Mouse (Mus musculus): ENCODE measurements around the gene Hmg20a. TPM values are rescaled to one million over a fixed set of nuclear protein-coding genes. Genes with fewer than 3 reads are reported as not detected.
A peak's percentile ranks its signal among the peaks of the same experiment; 100 is the strongest.

Gene Hmg20a
- polyA plus RNA-seq, 1 experiment from 2014 or later = 12.9 TPM

- Histone ChIP-seq H3K27me3 (replicated peaks; ENCODE audit: control insufficient read depth, insufficient read depth, low read length) (no peaks in the 10 kb centered on the region), H3K4me3 (ENCODE audit: low read depth, low read length) (peak overlapping the region; percentile 51), H3K27ac (ENCODE audit: low read depth, low read length) (peak overlapping the region; percentile 88; the same call in 1 of the 2 replicates), H3K9me3 (ENCODE audit: control insufficient read depth) (no peaks in the 10 kb centered on the region), H3K4me2 (replicated peaks; ENCODE audit: low read depth) (peak overlapping the region; percentile 94), H3K9ac (ENCODE audit: low read depth, low read length) (no peak overlapping the region), H3K4me1 (replicated peaks; ENCODE audit: control insufficient read depth, insufficient read depth, low read length) (no peaks in the 10 kb centered on the region), H3K36me3 (ENCODE audit: control insufficient read depth, insufficient read depth) (no peaks in the 10 kb centered on the region)
- TF ChIP-seq CTCF (IDR thresholded peaks at IDR 0.05; ENCODE audit: low read depth) = no peak
- 48% methylated on average over 4 of the region's 4 CpGs for WGBS
- no peak for ATAC-seq
Measured at GRCm38 (mm10) chr9:56507682-56508061, 89.3 kb downstream of the Hmg20a start.

- 43% methylated on average over 11 of the region's 11 CpGs for WGBS
- no peak for TF ChIP-seq CTCF (IDR thresholded peaks at IDR 0.05; ENCODE audit: low read depth)
Measured at GRCm38 (mm10) chr9:56508835-56509451, 90.5 kb downstream of the Hmg20a start.

GRCm38 (mm10) chr9:56510281-56510680 lies 91.9 kb downstream of the Hmg20a start:
- Histone ChIP-seq H3K27me3 (replicated peaks; ENCODE audit: control insufficient read depth, insufficient read depth, low read length) (no peaks in the 10 kb centered on the region), H3K36me3 (ENCODE audit: control insufficient read depth, insufficient read depth) (no peaks in the 10 kb centered on the region), H3K4me3 (ENCODE audit: low read depth, low read length) (no peak overlapping the region), H3K4me2 (replicated peaks; ENCODE audit: low read depth) (no peak overlapping the region), H3K9me3 (ENCODE audit: control insufficient read depth) (no peaks in the 10 kb centered on the region), H3K4me1 (replicated peaks; ENCODE audit: control insufficient read depth, insufficient read depth, low read length) (no peaks in the 10 kb centered on the region), H3K27ac (ENCODE audit: low read depth, low read length) (no peak overlapping the region), H3K9ac (ENCODE audit: low read depth, low read length) (no peak overlapping the region)
- TF ChIP-seq CTCF (IDR thresholded peaks at IDR 0.05; ENCODE audit: low read depth) = no peak
- WGBS = 79% methylated on average over 2 of the region's 2 CpGs
- ATAC-seq = no peak

More at GRCm38 (mm10) chr9:56508835-56509451, 90.5 kb downstream of the Hmg20a start:
- Histone ChIP-seq H3K4me1 (replicated peaks; ENCODE audit: control insufficient read depth, insufficient read depth, low read length) (no peaks in the 10 kb centered on the region), H3K27ac (ENCODE audit: low read depth, low read length) (no peak overlapping the region), H3K36me3 (ENCODE audit: control insufficient read depth, insufficient read depth) (no peaks in the 10 kb centered on the region), H3K9me3 (ENCODE audit: control insufficient read depth) (no peaks in the 10 kb centered on the region), H3K4me3 (ENCODE audit: low read depth, low read length) (no peak overlapping the region), H3K27me3 (replicated peaks; ENCODE audit: control insufficient read depth, insufficient read depth, low read length) (no peaks in the 10 kb centered on the region), H3K4me2 (replicated peaks; ENCODE audit: low read depth) (no peak overlapping the region), H3K9ac (ENCODE audit: low read depth, low read length) (no peak overlapping the region)
- no peak for ATAC-seq

- no peak for ATAC-seq
- Histone ChIP-seq H3K36me3 (ENCODE audit: control insufficient read depth, insufficient read depth) (no peaks in the 10 kb centered on the region), H3K27me3 (replicated peaks; ENCODE audit: control insufficient read depth, insufficient read depth, low read length) (no peaks in the 10 kb centered on the region), H3K4me3 (ENCODE audit: low read depth, low read length) (no peak overlapping the region), H3K9me3 (ENCODE audit: control insufficient read depth) (no peaks in the 10 kb centered on the region), H3K9ac (ENCODE audit: low read depth, low read length) (no peak overlapping the region), H3K27ac (ENCODE audit: low read depth, low read length) (no peak overlapping the region), H3K4me2 (replicated peaks; ENCODE audit: low read depth) (no peak overlapping the region), H3K4me1 (replicated peaks; ENCODE audit: control insufficient read depth, insufficient read depth, low read length) (no peaks in the 10 kb centered on the region)
- WGBS = 88% methylated on average over 4 of the region's 4 CpGs
- no peak for TF ChIP-seq CTCF (IDR thresholded peaks at IDR 0.05; ENCODE audit: low read depth)
Measured at GRCm38 (mm10) chr9:56512486-56512885, 94.1 kb downstream of the Hmg20a start.

GRCm38 (mm10) chr9:56515110-56515509 lies 96.7 kb downstream of the Hmg20a start:
- Histone ChIP-seq H3K36me3 (ENCODE audit: control insufficient read depth, insufficient read depth) (no peaks in the 10 kb centered on the region), H3K4me2 (replicated peaks; ENCODE audit: low read depth) (no peak overlapping the region), H3K4me1 (replicated peaks; ENCODE audit: control insufficient read depth, insufficient read depth, low read length) (no peaks in the 10 kb centered on the region), H3K9ac (ENCODE audit: low read depth, low read length) (no peak overlapping the region), H3K4me3 (ENCODE audit: low read depth, low read length) (no peak overlapping the region), H3K27me3 (replicated peaks; ENCODE audit: control insufficient read depth, insufficient read depth, low read length) (no peaks in the 10 kb centered on the region), H3K9me3 (ENCODE audit: control insufficient read depth) (no peaks in the 10 kb centered on the region), H3K27ac (ENCODE audit: low read depth, low read length) (no peak overlapping the region)
- no peak for TF ChIP-seq CTCF (IDR thresholded peaks at IDR 0.05; ENCODE audit: low read depth)
- WGBS = 68% methylated on average over 5 of the region's 5 CpGs
- no peak for ATAC-seq

- no peaks in the 10 kb centered on the region for H3K27me3 ChIP-seq (replicated peaks; ENCODE audit: control insufficient read depth, insufficient read depth, low read length)
- no peaks in the 10 kb centered on the region for H3K4me1 ChIP-seq (replicated peaks; ENCODE audit: control insufficient read depth, insufficient read depth, low read length)
- H3K9me3 ChIP-seq (ENCODE audit: control insufficient read depth) = no peaks in the 10 kb centered on the region
- H3K27ac ChIP-seq (ENCODE audit: low read depth, low read length) = no peak overlapping the region
- WGBS = 71% methylated on average over 3 of the region's 3 CpGs
- ATAC-seq = no peak
- TF ChIP-seq CTCF (IDR thresholded peaks at IDR 0.05; ENCODE audit: low read depth) = no peak
- H3K4me3 ChIP-seq (ENCODE audit: low read depth, low read length) = no peak overlapping the region
- H3K36me3 ChIP-seq (ENCODE audit: control insufficient read depth, insufficient read depth) = no peaks in the 10 kb centered on the region
- H3K4me2 ChIP-seq (replicated peaks; ENCODE audit: low read depth) = no peak overlapping the region
- no peak overlapping the region for H3K9ac ChIP-seq (ENCODE audit: low read depth, low read length)
Measured at GRCm38 (mm10) chr9:56516219-56516618, 97.8 kb downstream of the Hmg20a start.
